Mouse (Mus musculus) neural tube, embryonic 10.5 days (tissue): Measurements from ENCODE around the gene Tyw5.

Source experiments
- DNase-seq: peaks from one replicate; pipeline ENCODE4 v3.0.0-alpha.2; 2017; ENCODE audit warnings: low spot score; ENCODE audit errors: extremely low spot score

Gene Tyw5

DNA sequence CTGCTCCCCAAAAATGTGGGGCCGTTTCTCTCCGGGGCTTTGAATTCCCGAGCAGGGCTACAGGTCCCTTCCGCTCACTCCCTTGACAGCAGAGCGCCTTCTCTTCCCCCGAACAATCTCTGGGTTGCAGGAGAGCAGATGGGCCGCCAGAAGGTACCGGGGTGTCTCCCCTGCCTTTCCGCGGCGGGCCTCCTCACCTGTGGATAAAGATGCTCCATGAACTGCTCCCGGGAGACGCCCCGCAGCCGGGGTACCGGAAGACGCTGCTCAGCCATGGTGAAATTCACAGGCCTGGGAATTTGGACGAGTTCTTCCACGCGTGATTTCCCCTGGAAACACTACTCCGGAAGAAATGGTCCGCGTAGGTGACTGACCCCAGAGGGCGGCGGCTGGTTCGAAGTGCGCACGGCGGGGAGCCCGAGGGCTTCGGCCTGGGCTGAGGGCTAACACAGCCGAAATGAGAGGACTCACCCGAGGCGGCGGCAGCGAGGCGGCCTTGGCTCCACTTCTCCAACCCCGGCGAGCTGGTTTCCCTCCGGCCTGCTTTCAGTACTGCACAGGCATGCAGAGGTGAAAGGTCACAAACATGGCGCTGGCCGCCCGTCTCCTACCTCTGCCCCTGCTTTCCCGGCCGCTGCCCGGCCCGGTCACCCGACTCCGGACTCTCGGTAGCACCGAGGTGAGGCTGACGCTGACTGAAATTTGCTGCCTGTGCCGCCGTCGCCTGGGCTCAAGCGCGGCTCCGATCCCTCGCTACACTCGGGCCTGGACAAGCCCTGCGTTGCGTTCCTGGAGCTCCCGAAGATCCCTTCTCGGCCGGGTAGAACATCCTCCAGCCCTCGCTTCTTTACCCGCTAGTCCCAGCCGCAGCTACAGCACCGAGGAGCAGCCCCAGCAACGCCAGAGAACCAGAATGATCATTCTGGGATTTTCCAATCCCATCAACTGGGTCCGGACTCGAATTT lies at the start of gene Tyw5, which contains the start of gene Maip1:
Gene Tyw5 (minus strand): TSS at position 915 of the 965 bp plus-strand sequence.
Gene Maip1 (plus strand): TSS at position 142 of the 965 bp plus-strand sequence.
- DNase-seq: peak; percentile 91

DNA sequence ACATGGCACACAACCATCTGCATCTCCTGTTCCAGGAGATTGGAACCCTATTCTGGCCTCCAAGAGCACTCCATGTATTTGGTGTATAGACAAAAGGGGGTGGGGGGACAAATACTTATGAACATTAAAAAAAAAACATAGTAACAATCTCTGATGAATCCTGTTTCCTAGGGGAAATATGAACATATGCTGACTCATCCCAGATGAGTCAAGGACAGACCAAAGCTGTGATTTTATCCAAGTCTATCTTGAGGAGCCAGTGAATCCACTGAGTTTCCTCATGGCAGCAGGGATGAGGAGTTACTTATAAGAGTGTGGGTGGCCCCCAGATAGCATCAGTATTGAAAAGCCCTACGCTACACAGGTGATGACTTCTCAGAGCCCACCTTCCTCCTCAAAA lies 43.3 kb upstream of the Tyw5 start:
- no peak for DNase-seq

DNA sequence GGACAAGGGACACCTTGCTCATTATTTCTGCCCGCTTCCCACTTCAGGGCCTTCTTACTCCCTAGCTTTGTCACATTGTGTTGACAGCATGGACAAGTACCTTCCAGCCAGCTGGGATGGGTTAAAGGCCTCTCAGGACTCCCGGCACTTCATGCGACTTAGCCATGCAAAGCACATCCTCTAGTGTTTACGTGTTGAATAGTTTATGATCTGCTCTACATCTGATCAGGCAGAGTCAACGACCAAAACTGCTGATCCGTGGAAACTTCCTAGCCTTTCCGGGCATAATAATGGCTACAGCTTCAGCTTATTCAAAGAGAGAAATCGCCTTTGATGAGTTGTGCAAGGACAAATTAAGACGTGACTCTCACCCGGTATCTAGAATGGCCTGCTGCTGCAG lies 38.8 kb upstream of the Tyw5 start:
- no peak for DNase-seq

DNA sequence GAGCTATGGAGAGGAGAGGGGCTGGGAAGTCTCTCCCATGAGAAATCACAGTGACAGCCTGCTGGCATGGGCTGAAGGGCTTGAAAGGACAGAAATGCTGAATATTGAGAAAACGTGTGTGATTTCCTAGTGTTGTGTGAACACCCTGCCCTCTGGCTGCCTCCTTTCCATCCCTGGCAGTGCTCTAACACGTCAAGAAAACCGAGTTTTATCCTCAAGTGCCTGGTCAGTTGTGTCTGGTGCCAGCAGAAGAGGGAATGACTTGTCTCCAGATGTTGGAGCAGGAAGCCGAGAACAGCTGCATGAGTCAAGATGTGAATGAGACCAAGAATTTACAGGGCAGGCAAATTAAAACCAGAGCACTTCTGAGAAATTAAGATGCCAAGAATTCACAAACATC lies 33.9 kb upstream of the Tyw5 start:
- no peak for DNase-seq

DNA sequence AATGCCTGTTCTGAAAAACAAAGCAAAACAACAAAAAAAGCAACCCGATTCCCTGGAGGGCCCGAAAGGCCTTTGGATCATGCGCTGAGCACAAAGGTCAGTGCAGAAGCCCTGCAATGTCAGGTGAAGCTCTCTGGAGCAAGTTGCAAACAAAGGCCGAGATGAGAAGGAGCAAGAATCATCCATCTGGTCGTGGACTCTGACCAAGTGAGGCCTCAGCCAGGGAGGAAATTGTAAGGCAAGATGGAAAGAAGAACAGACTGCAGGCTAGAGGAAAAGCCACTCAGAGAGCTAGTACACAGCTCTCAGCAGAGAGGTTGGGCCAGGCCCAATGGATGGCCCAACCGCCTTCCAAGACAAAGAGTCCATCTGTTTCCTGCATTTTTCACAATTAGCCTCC lies 32.1 kb upstream of the Tyw5 start:
- no peak for DNase-seq

DNA sequence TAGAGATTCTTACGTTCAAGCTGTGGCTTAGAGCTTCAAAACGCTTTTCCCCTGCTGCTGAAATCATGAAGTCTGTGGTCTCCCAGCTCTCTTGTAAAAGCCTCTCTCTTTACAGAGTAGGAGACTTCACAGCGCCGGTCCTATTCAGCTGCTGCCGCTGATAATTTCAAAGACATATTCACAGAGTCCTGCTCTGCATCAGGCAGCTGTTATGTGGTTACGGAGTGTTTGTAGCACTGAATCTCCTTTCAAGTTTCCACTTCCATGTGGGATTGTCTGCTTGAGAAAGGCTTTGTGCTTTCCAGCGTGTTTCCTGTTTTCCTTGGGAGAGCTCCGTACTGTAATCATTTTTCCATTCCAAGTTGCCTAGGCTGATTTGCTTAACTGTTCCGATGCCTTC lies 30.1 kb upstream of the Tyw5 start:
- DNase-seq: no peak

DNA sequence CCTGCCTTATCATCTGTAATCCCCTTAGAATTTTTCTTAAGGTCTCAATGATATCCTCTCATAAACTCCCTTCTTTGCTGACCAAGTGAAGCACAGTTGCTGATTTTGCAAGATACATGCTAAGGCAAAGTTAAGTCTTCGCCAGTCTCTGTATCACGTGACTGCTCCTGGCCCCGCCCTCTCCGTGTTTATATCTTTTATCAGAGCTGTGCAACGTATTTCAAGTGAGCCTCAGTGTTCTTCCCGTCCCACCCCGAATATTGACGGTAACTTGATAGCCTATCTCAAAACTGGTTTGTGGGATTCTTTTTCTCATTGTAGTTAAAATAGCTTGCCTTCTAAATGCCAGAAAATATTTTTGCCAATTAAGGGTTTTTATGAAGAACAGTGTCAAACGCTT lies 29.5 kb upstream of the Tyw5 start:
- DNase-seq: no peak

DNA sequence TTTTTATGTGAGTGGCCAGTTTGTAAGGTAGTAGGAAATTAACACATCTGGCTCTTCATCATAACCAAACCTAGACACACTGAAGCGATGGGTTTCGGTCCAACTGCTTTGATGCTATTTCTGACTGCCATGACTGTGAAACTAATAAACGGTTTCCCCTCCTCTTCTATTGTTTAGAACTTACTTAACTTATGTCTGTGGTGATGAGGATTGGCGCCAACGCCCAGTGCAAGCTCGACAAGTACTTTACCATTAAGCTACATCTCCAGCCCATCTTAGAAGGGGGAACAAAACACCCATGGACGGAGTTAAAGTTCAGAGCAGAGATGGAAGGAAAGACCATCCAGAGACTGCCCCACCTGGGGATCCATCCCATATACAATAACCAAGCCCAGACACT lies 26.2 kb upstream of the Tyw5 start:
- no peak for DNase-seq

DNA sequence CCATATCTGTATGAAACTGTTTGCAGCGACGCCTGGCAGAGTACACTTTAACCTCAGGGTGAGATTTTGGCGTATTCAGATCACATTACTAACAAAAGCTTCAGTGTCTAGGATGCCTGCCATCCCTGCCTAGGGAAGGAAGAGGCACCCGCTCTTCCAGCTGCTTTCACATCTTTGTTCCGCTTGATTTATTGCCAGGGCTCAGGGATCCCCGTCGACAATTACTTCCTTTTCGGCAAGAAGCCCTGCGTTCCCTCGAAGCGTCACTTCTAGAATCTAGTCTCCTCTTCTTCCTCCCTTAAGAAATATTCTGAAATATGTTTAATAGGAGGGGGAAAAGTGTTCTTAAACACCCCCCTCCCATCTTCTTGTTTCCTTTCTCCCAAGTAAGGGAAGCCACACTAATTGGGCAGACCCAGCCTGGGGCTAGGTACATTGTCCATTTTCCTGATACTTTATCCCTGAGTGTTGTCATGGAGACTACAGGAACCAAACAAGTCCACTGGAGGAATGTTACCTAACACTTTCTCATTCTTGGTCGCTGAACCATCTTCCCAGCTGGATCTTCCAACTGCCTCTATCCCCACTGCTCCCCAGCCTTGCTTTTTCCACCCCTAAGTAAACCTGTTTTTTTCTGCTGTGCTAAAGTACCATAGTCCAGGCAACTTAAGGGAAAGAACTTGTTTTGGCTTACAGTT lies 23.0 kb upstream of the Tyw5 start:
- DNase-seq: peak; percentile 60

DNA sequence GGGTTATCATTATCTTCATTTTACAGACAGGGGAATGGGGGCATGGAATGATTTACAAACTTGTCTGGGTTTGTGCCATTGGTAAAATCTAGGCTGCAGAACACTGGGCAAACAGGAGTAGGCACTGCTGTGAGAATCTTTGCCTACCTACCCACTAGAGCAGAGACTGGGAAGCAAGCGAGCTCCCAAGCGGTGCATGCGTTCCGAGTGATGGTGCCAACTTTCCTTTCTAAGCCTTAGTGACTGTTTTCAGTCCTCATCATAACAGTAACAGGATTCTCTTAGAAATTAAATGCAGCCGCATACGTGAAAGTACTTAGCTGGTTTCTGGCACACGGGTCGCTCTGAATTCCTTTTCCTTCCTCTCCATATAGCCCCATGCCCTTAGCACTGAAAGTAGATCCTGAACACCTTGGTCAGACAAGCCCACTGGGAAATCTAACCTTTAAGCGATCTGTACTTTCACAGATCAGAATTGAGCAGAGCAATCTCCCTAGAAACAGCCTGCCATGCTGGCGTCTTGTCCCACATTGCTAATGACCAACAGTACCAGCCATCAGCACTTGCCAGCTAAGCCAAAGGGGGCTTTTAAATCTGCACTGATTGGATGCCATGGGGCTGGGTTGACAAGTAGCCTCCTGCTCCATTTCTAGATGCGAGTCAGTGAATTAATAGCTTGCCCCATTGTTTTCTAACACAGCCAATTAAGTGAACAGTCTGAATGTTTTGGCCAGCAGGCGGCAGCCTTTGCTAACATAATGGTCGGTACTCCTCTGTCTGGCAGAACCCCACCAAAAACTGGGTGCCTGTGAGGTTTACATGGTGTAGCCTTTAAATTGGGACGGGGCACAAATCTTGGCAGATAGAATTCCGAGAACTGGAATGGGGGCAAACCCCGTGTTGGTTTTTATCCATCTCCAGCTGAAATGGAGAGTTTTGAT lies 21.7 kb upstream of the Tyw5 start:
- peak; percentile 85 for DNase-seq

DNA sequence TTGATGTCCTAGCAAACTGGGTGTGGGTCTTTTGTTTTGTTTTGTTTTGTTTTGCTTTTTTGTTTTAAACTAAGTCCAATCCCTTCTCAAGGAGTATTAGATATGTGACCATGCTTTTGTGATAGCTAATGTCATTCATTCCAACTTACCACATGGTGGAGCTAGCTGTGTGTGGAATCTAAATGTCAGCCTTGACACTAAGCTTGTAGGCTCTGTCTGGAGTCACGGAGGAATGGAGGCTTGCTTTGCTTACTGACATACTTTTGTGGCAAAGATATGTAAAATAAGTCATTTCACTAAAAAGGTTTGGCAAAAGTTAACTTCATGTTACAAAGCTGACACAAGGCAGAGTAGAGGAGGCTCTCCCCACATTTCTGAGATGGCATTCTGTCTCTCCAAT lies 16.8 kb upstream of the Tyw5 start:
- no peak for DNase-seq

DNA sequence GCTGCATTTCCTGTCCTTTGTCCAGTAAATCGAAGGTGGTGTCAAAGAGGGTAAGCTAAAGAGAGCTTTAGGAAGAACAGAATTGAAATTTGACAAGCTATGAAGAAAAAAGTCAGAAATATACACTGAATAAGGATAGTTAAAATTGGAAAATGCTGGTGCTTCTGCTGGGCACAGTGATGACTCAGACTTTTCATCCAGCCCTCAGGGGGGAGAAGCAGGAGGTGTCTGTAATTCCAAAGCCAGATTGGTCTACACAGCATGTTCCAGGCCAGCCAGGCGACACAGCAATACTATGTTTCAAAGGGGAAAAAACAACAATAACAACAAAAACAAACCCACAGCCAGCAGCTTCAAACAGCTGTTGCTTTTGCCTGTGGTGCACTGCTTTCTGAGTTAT lies 6.5 kb upstream of the Tyw5 start:
- no peak for DNase-seq

DNA sequence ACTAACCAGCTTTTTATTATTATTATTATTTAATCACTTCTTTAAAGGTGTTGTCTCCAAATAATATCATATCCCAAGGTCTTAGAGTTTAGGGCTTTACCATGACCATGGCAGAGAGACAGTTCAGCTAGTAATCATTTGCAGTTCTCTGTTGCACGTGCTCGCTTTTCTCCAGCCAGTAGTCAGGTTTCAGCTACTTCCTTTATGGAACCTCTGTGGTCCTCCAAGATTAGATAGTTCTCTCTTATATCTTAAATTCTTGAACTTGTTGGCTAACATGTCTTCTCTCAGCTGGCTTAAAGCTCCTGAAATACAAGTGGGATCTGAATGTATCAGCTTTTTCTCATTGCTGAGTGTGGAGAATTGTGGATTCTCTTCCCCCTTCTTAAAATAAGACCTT lies 2.1 kb upstream of the Tyw5 start:
- DNase-seq: no peak

DNA sequence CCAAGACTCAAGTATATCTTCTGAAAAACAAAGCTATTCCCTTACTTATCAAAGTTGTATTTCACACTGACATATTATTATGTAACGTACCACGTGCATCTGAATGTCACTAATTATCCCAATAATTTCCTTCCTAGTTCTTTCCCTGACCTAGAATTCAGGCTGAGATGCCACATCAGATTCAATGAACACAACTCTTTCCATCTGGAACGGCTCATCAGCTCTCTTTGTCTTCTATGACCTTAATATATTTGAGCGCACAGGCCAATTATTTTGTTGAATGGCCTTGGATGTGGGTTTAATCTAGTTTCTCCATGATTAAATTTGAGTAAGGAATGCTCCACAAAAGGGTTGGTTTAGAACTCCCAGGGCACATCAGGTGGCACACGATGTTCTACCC lies 4.8 kb downstream of the Tyw5 start:
- no peak for DNase-seq

DNA sequence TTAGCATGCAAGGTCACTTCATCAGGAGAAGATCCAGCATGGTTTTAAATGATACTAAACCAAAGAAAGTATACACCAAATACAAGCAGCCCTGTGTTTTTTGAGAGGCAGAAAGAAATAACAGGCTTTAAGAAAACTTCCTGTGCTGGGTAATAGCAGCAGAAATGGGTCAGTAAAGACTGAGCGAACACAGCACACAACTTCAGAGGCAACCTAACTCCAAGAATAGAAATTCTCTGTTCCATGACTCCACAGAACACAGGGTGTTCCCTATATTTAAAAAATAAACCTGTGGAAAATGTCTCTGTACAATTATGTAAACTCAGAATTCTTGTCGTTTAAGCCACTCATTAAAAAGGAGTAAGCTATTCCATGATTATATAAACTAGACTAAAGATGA lies 6.0 kb downstream of the Tyw5 start:
- DNase-seq: no peak

DNA sequence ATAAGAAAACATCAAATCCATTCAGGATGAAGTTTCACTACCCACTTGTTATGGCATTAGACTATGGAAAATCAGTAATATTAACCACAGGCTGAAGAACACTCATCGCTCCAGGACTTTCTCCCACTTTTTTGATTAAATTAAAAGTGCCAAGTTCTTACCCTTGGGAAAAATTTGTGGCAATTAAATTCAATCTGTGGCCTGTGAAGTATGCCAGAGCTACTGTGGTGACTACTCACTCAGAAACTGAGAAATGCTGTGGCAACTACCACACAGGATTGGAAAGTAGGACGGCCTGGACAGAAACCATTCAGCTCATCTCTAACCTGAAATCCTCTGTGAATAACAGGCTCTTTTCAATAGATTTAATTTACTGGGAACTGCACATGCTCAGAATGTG lies 6.6 kb downstream of the Tyw5 start:
- no peak for DNase-seq

DNA sequence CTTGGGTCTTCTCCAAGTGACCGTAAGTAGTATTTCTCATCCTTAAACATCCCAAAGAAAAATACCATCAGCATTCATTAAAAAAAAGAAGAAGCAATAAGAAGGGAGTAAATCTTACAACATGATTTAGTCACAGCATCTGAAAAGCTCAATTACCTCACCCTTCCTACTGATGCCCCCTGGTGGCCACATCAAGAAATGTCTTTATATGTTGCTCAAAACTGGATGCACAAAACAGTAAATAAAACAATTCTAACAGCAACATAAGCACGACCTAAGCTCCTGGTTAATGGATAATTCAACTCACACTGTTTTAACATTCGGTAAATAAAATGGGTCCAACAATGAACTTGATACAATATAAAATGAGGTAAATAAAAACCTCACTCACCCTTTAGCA lies 12.8 kb downstream of the Tyw5 start:
- no peak for DNase-seq

DNA sequence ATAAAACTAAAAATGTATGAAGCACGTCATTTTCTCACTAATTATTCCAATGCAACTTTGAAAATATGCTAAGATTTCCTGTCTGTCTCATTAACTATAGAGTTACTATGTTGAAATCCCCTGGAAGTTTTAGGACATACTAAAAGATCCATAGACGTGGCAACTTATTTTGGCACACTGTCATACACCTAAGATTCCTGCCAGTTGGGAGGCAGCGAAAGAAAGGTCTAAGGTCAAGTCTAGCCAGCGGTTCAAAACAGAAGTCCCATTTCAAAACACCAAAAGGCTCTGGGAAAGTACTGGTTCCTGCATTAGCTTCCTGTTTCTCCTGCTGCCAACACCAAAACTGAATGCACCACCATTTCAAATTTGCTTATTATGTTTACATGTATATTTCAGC lies 14.5 kb downstream of the Tyw5 start:
- DNase-seq: no peak

DNA sequence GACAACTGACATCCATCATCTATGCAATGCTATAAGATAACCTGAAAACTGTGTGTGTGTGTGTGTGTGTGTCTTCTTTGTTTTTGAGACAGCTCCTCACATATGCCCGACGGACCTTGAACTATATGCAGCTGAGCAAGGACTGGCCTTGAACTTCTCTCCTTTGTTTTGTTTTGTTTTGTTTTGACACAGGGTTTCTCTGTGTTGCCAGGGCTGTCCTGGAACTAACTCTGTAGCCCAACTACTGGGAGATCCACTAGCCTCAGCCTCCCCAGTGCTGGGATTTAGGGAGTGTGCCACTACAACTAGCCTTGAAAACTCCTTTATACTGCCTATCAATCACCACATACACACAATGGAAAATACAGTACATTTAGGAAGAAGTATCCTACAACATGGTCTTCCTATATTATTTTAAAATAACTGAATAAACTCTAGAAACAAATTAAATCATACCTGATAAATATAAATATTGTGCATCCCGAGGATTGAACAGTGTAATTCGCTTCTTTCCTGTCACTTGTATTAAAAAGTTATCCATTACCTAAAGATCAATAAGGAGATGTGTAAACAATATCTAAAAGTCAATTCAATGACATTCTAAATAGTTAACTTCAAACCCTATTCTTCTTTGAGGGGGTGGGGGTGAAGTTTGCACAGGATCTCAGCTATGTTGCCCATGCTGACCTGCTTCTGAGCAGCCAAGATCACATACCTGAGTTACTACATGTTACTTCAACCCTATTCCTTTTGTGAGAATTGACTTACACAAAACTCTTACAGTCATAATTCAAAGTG lies 15.7 kb downstream of the Tyw5 start:
- DNase-seq: no peak

DNA sequence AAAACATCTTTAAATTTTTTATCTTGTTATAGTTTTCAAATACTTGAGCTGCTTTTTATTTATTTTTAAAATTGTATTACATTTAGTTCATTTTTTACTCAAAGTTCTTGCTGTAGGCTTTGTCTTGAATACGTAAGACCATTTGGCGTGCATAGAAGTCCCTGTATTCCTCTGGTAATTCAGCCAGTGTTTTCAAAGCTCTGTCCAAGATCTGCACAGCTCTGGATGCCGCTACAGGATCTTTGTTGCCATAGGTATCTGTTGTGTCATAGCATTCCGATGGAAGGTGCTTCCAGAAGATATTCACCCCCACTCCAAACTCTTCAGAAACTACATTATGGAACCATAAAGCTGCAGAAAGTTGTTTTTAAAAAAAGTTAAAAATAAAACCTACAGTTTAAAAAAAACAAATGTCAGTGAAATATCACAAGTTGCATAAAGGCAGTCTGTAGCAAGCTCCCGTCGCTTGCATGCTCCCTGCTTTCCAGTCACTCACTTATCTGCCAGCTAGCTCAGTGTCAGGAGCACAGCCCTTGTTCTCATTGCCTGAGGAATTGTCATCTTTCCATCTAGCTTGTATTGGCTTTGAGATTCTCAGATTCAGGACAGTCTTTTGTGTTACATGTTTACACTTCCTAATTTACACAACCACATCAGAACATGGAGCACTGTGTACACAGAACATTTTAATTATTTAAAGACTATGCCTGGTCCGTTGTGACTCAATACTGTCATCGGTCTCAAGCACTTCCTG lies 18.3 kb downstream of the Tyw5 start:
- DNase-seq: no peak
